Mouse (Mus musculus): ENCODE results near the gene Kdm4b.

The Kdm4b gene

GRCm38 (mm10) chr17:56387612-56388011 lies 61.8 kb downstream of the Kdm4b start:
- DNase-seq (ENCODE audit: low spot score in 2 of 2) = no peak

GRCm38 (mm10) chr17:56393238-56393637 lies 67.4 kb downstream of the Kdm4b start:
- no peak for DNase-seq (ENCODE audit: low spot score in 2 of 2)

- DNase-seq (ENCODE audit: low spot score in 2 of 2) = no peak
Observed at GRCm38 (mm10) chr17:56393889-56394288, 68.0 kb downstream of the Kdm4b start.

GRCm38 (mm10) chr17:56396051-56396450 lies 70.2 kb downstream of the Kdm4b start:
- DNase-seq (ENCODE audit: low spot score in 2 of 2) = no peak

- no peak for DNase-seq (ENCODE audit: low spot score in 2 of 2)
Observed at GRCm38 (mm10) chr17:56400221-56400620, 74.4 kb downstream of the Kdm4b start.

GRCm38 (mm10) chr17:56401051-56401521 lies 75.2 kb downstream of the Kdm4b start:
- no peak for DNase-seq (ENCODE audit: low spot score in 2 of 2)

GRCm38 (mm10) chr17:56405341-56405740 lies 79.5 kb downstream of the Kdm4b start:
- DNase-seq (ENCODE audit: low spot score in 2 of 2) = no peak

GRCm38 (mm10) chr17:56405856-56406840 lies 80.3 kb downstream of the Kdm4b start:
- no peak for DNase-seq (ENCODE audit: low spot score in 2 of 2)

- no peak for DNase-seq (ENCODE audit: low spot score in 2 of 2)
Observed at GRCm38 (mm10) chr17:56406878-56407277, 81.0 kb downstream of the Kdm4b start.

- DNase-seq (ENCODE audit: low spot score in 2 of 2) = no peak
Observed at GRCm38 (mm10) chr17:56407379-56407778, 81.5 kb downstream of the Kdm4b start.

GRCm38 (mm10) chr17:56408965-56409625 lies 83.2 kb downstream of the Kdm4b start:
- no peak for DNase-seq (ENCODE audit: low spot score in 2 of 2)

GRCm38 (mm10) chr17:56409759-56410158 lies 83.9 kb downstream of the Kdm4b start:
- no peak for DNase-seq (ENCODE audit: low spot score in 2 of 2)

- DNase-seq (ENCODE audit: low spot score in 2 of 2) = no peak
Observed at GRCm38 (mm10) chr17:56411437-56411836, 85.6 kb downstream of the Kdm4b start.

GRCm38 (mm10) chr17:56413113-56413512 lies 87.3 kb downstream of the Kdm4b start:
- no peak for DNase-seq (ENCODE audit: low spot score in 2 of 2)

- no peak for DNase-seq (ENCODE audit: low spot score in 2 of 2)
Observed at GRCm38 (mm10) chr17:56414785-56415184, 88.9 kb downstream of the Kdm4b start.

- no peak for DNase-seq (ENCODE audit: low spot score in 2 of 2)
Observed at GRCm38 (mm10) chr17:56418304-56418703, 92.4 kb downstream of the Kdm4b start.

GRCm38 (mm10) chr17:56420022-56420421 lies 94.2 kb downstream of the Kdm4b start:
- DNase-seq (ENCODE audit: low spot score in 2 of 2) = no peak

GRCm38 (mm10) chr17:56424726-56425583 lies 99.1 kb downstream of the Kdm4b start:
- no peak for DNase-seq (ENCODE audit: low spot score in 2 of 2)

GRCm38 (mm10) chr17:56425584-56425914 lies 99.7 kb downstream of the Kdm4b start:
- peak; percentile 63 to 79 for DNase-seq (ENCODE audit: low spot score in 2 of 2)

- DNase-seq (ENCODE audit: low spot score in 2 of 2) = no peak
Observed at GRCm38 (mm10) chr17:56425941-56426340, 100.1 kb downstream of the Kdm4b start.

GRCm38 (mm10) chr17:56427857-56428256 lies 102.0 kb downstream of the Kdm4b start:
- DNase-seq (ENCODE audit: low spot score in 2 of 2) = no peak

- no peak for DNase-seq (ENCODE audit: low spot score in 2 of 2)
Observed at GRCm38 (mm10) chr17:56431582-56431981, 105.7 kb downstream of the Kdm4b start.
